Mouse (Mus musculus): ENCODE measurements around the gene Nploc4.

GRCm38 (mm10) chr11:120467736-120468092 lies 30.2 kb upstream of the Nploc4 start:
- no peak for TF ChIP-seq POLR2A (IDR thresholded peaks at IDR 0.05; ENCODE audit: extremely low read depth, insufficient read depth, low read length)
- TF ChIP-seq CTCF (IDR thresholded peaks at IDR 0.05; ENCODE audit: extremely low read depth, insufficient read depth, low read length), result no peak

All from cortical plate, adult 2 months (tissue).